Mouse (Mus musculus) ES-E14 (cell line): Measurements from ENCODE around the gene Men1.

Experiments used
- CHD2 ChIP-seq: IDR thresholded peaks from 2 replicates; pipeline ENCODE4 v1.6.1; 2014; ENCODE audit warnings: mild to moderate bottlenecking, low read depth, low read length, inconsistent platforms
- HCFC1 ChIP-seq: IDR thresholded peaks from 2 replicates; pipeline ENCODE4 v1.6.1; 2012; ENCODE audit warnings: low read length, inconsistent platforms, borderline replicate concordance; ENCODE audit not compliant: insufficient read depth
- MAFK ChIP-seq: IDR thresholded peaks from 2 replicates; pipeline ENCODE4 v1.6.1; 2014; ENCODE audit warnings: mild to moderate bottlenecking, low read depth, low read length, inconsistent platforms; ENCODE audit not compliant: insufficient read depth
- ZC3H11A ChIP-seq: IDR thresholded peaks from 2 replicates; pipeline ENCODE4 v1.6.1; 2012; ENCODE audit warnings: low read depth, mild to moderate bottlenecking, inconsistent platforms, low read length, borderline replicate concordance
- ZNF384 ChIP-seq: IDR thresholded peaks from 2 replicates; pipeline ENCODE4 v1.6.1; 2012; ENCODE audit warnings: low read depth, low read length, inconsistent platforms

GRCm38 (mm10) chr19:6384128-6384527 is 49.3 kb downstream of the Men1 start, which contains the start of gene Pygm:
- TF ChIP-seq ZC3H11A (no peak), CHD2 (no peak), HCFC1 (no peak), ZNF384 (no peak), MAFK (no peak)
